In genomic region chr5:140508686-140509085, GRCm38 (mm10) we compare ENCODE assay signal across 9 mouse cellular contexts. TPM values are rescaled to one million over a fixed set of nuclear protein-coding genes. Genes with fewer than 3 reads are reported as not detected.
DNase-seq lines count a peak whose midpoint lies in the region; ATAC-seq lines count a peak whose summit lies in the region.
"Had no signal": no experiment of that assay in that cellular context is flagged by ENCODE, and none has a peak within 500 bp of the region (broad histone marks: within the 10 kb centered on the region; RNA-seq: fewer than 3 reads in every experiment).

No protein-coding gene starts in this region.

- peak; percentile 40 to 55 for ATAC-seq in hematopoietic stem cell, adult 5-6 weeks (replicated peaks in 1 of 2; ENCODE audit: insufficient read depth in 1 of 2, low FRiP score in 2 of 2, low TSS enrichment in 1 of 2, low read depth in 1 of 2, poor library complexity in 2 of 2, severe bottlenecking in 2 of 2)
- no peak for ATAC-seq in megakaryocyte-erythroid progenitor cell, adult 5-6 weeks (replicated peaks; ENCODE audit: low FRiP score, low TSS enrichment, poor library complexity, severe bottlenecking)

- peak; percentile 13 for DNase-seq in gastrocnemius, postnatal 10 days
- DNase-seq in gastrocnemius, postnatal 25 days, result no peak
- DNase-seq in adrenal gland, postnatal 10 days, result peak; percentile 59
- peak; percentile 44 for DNase-seq in lung, postnatal 25 days (ENCODE audit: low spot score)
- DNase-seq in cerebellum, adult 11-12 months, result no peak
- no peak for DNase-seq in cerebellum, postnatal 10 days

RNA-seq across cellular contexts. Expression of gene Chst12, which starts 3.3 kb away (rescaled TPM):
- 10 to 100 TPM in 1 of 2 experiments, 1 to 10 TPM in 1; 9.6 to 14.5 TPM for total RNA-seq in gastrocnemius, postnatal 10 days (2021)
- total RNA-seq in gastrocnemius, postnatal 25 days (2021), result 1 to 10 TPM; 4.6 to 5.9 TPM
- 10 to 100 TPM; 10.9 to 13.9 TPM for total RNA-seq in adrenal gland, postnatal 10 days (2021)
- total RNA-seq in hematopoietic stem cell, adult 5-6 weeks (2017), result 21.4 and 26.2 TPM in 2 replicates
- 16.6 and 17.2 TPM in 2 replicates for total RNA-seq in megakaryocyte-erythroid progenitor cell, adult 5-6 weeks (2014; fragmentation: Nextera tagmentation)
- 3.6 and 3.9 TPM in 2 replicates for total RNA-seq in megakaryocyte-erythroid progenitor cell, adult 5-6 weeks (2017)

RNA-seq across cellular contexts. Expression of gene Grifin, which starts 56.2 kb away (rescaled TPM):
- total RNA-seq in gastrocnemius, postnatal 10 days (2021), result not detected
- not detected for total RNA-seq in gastrocnemius, postnatal 25 days (2021)
- not detected for total RNA-seq in adrenal gland, postnatal 10 days (2021)
- not detected in 2 replicates for total RNA-seq in hematopoietic stem cell, adult 5-6 weeks (2017)
- total RNA-seq in megakaryocyte-erythroid progenitor cell, adult 5-6 weeks (2014; fragmentation: Nextera tagmentation), result not detected in 2 replicates
- total RNA-seq in megakaryocyte-erythroid progenitor cell, adult 5-6 weeks (2017), result not detected in 2 replicates
- total RNA-seq: MEL had no signal

Comparison
In these comparisons a context has a peak if more than half of its experiments do, and no peak if none do; other contexts are left out.
1. DNase-seq: peak in gastrocnemius, postnatal 10 days (single experiment), adrenal gland, postnatal 10 days (single experiment) and lung, postnatal 25 days (single experiment); none in gastrocnemius, postnatal 25 days (single experiment), cerebellum, adult 11-12 months (single experiment) and cerebellum, postnatal 10 days (0 of 2).